Mouse (Mus musculus) CH12.LX (cell line): Measurements from ENCODE around the gene Cavin4. TPM values are rescaled to one million over a fixed set of nuclear protein-coding genes. Genes with fewer than 3 reads are reported as not detected.

ENCODE experiments used
- DNase-seq: peaks from one replicate; pipeline ENCODE4 v3.0.0-alpha.2; 2013; ENCODE audit errors: extremely low read depth
- H3K27ac ChIP-seq: 2 replicates; pipeline ENCODE4 v1.5.1; 2012; ENCODE audit warnings: low read depth, mild to moderate bottlenecking, control low read depth, moderate library complexity; ENCODE audit not compliant: insufficient read depth
- H3K27me3 ChIP-seq: replicated peaks from 2 replicates; pipeline ENCODE3; 2012; ENCODE audit warnings: inconsistent platforms
- H3K36me3 ChIP-seq, 2 experiments: replicated peaks in 1 of 2; 2 replicates each; pipeline versions ENCODE3 to v1.6.1; 2012; ENCODE audit warnings: inconsistent platforms in 1 of 2, low read length in 1 of 2, mild to moderate bottlenecking in 1 of 2, mixed read lengths in 1 of 2, moderate library complexity in 1 of 2; ENCODE audit not compliant: control insufficient read depth in 1 of 2, insufficient read depth in 1 of 2
- H3K4me1 ChIP-seq, 2 experiments: 2 replicates each; pipeline ENCODE4 v1.6.1; 2012; ENCODE audit warnings: inconsistent platforms in 1 of 2, moderate library complexity in 1 of 2; ENCODE audit not compliant: insufficient read depth in 2 of 2, control insufficient read depth in 1 of 2
- H3K4me2 ChIP-seq: 2 replicates; pipeline ENCODE4 v1.6.1; 2012; ENCODE audit warnings: low read depth, mild to moderate bottlenecking, control low read depth; ENCODE audit not compliant: poor library complexity, insufficient read depth, severe bottlenecking
- H3K4me3 ChIP-seq, 3 experiments: fragments of 150-350 bp in 1 of 3; sonication (generic) in 1 of 3; replicated peaks in 1 of 3; 2 replicates each; pipeline versions ENCODE3 to v1.5.1; 2011 to 2012; ENCODE audit warnings: low read depth in 2 of 3, low read length in 2 of 3, mild to moderate bottlenecking in 2 of 3, moderate library complexity in 2 of 3, control low read depth in 1 of 3, improper control_type of control experiment in 1 of 3, inconsistent platforms in 1 of 3, mixed read lengths in 1 of 3; ENCODE audit not compliant: poor library complexity in 1 of 3
- H3K79me2 ChIP-seq: replicated peaks from 2 replicates; pipeline ENCODE4 v1.6.1; 2012; ENCODE audit warnings: mild to moderate bottlenecking, moderate library complexity; ENCODE audit not compliant: control insufficient read depth, poor library complexity, insufficient read depth, severe bottlenecking; ENCODE audit errors: extremely low read depth
- H3K9ac ChIP-seq: 2 replicates; pipeline ENCODE4 v1.6.1; 2012; ENCODE audit warnings: low read depth, mild to moderate bottlenecking, control low read depth, moderate library complexity; ENCODE audit not compliant: insufficient read depth
- H3K9me3 ChIP-seq: replicated peaks from 2 replicates; pipeline ENCODE3; 2012; ENCODE audit warnings: low read length, inconsistent platforms, mixed read lengths
- BHLHE40 ChIP-seq: IDR thresholded peaks from 2 replicates; pipeline ENCODE4 v1.6.1; 2011; ENCODE audit warnings: mild to moderate bottlenecking, low read depth, low read length, improper control_type of control experiment
- CHD1 ChIP-seq: IDR thresholded peaks from 2 replicates; pipeline ENCODE4 v1.6.1; 2012; ENCODE audit warnings: low read depth, low read length, improper control_type of control experiment, inconsistent platforms
- CTCF ChIP-seq, 2 experiments: IDR thresholded peaks in 1 of 2; conservative IDR thresholded peaks in 1 of 2; 2 replicates each; pipeline ENCODE4 v1.5.1; 2011 to 2012; ENCODE audit warnings: low read depth in 2 of 2, low read length in 2 of 2, improper control_type of control experiment in 1 of 2, inconsistent platforms in 1 of 2, mild to moderate bottlenecking in 1 of 2, moderate library complexity in 1 of 2
- E2F4 ChIP-seq: IDR thresholded peaks from 2 replicates; pipeline ENCODE4 v1.6.1; 2011; ENCODE audit warnings: low read depth, low read length, improper control_type of control experiment; ENCODE audit not compliant: insufficient replicate concordance
- ELF1 ChIP-seq: IDR thresholded peaks from 2 replicates; pipeline ENCODE4 v1.6.1; 2014; ENCODE audit warnings: low read depth, mild to moderate bottlenecking, inconsistent platforms, low read length, improper control_type of control experiment
- EP300 ChIP-seq: IDR thresholded peaks from 2 replicates; pipeline ENCODE4 v1.6.1; 2011; ENCODE audit warnings: low read length, improper control_type of control experiment
- ETS1 ChIP-seq: conservative IDR thresholded peaks from 2 replicates; pipeline ENCODE4 v1.6.1; 2012; ENCODE audit warnings: low read depth, mild to moderate bottlenecking, inconsistent platforms, low read length, improper control_type of control experiment, moderate library complexity
- GABPA ChIP-seq: IDR thresholded peaks from 2 replicates; pipeline ENCODE4 v1.6.1; 2012; ENCODE audit warnings: low read depth, low read length, improper control_type of control experiment, inconsistent platforms; ENCODE audit not compliant: insufficient replicate concordance
- HCFC1 ChIP-seq: IDR thresholded peaks from 2 replicates; pipeline ENCODE4 v1.6.1; 2012; ENCODE audit warnings: low read depth, mild to moderate bottlenecking, inconsistent platforms, low read length, improper control_type of control experiment
- JUN ChIP-seq: IDR thresholded peaks from 2 replicates; pipeline ENCODE4 v1.6.1; 2011; ENCODE audit warnings: low read depth, mild to moderate bottlenecking, low read length, improper control_type of control experiment, moderate library complexity; ENCODE audit not compliant: insufficient read depth
- KAT2A ChIP-seq: IDR thresholded peaks from 2 replicates; pipeline ENCODE4 v1.6.1; 2012; ENCODE audit warnings: low read length, improper control_type of control experiment, inconsistent platforms; ENCODE audit not compliant: insufficient replicate concordance
- MAFK ChIP-seq: IDR thresholded peaks from 2 replicates; pipeline ENCODE4 v1.6.1; 2011; ENCODE audit warnings: low read length, improper control_type of control experiment; ENCODE audit not compliant: insufficient replicate concordance
- MAX ChIP-seq: IDR thresholded peaks from 2 replicates; pipeline ENCODE4 v1.6.1; 2011; ENCODE audit warnings: low read length, improper control_type of control experiment
- MAZ ChIP-seq: IDR thresholded peaks from 2 replicates; pipeline ENCODE4 v1.6.1; 2012; ENCODE audit warnings: low read depth, mild to moderate bottlenecking, inconsistent platforms, low read length, improper control_type of control experiment, moderate library complexity
- MEF2A ChIP-seq: IDR thresholded peaks from 2 replicates; pipeline ENCODE4 v1.6.1; 2014; ENCODE audit warnings: low read depth, mild to moderate bottlenecking, inconsistent platforms, low read length, improper control_type of control experiment, borderline replicate concordance
- MXI1 ChIP-seq: IDR thresholded peaks from 2 replicates; pipeline ENCODE4 v1.6.1; 2011; ENCODE audit warnings: mild to moderate bottlenecking, low read depth, low read length, improper control_type of control experiment
- MYC ChIP-seq: IDR thresholded peaks from 2 replicates; pipeline ENCODE4 v1.6.1; 2011; ENCODE audit warnings: low read depth, mild to moderate bottlenecking, improper control_type of control experiment, low read length
- NELFE ChIP-seq: IDR thresholded peaks from 2 replicates; pipeline ENCODE4 v1.6.1; 2011; ENCODE audit warnings: low read depth, low read length, improper control_type of control experiment
- NRF1 ChIP-seq: IDR thresholded peaks from 2 replicates; pipeline ENCODE4 v1.6.1; 2014; ENCODE audit warnings: low read depth, mild to moderate bottlenecking, inconsistent platforms, low read length, improper control_type of control experiment, moderate library complexity
- PAX5 ChIP-seq: IDR thresholded peaks from 2 replicates; pipeline ENCODE4 v1.6.1; 2012; ENCODE audit warnings: low read length, inconsistent platforms, mixed read lengths
- POLR2A ChIP-seq: IDR thresholded peaks from 2 replicates; pipeline ENCODE4 v1.6.1; 2011; ENCODE audit warnings: low read depth, mild to moderate bottlenecking, improper control_type of control experiment, low read length
- POLR2AphosphoS2 ChIP-seq: IDR thresholded peaks from 2 replicates; pipeline ENCODE4 v1.6.1; 2011; ENCODE audit warnings: low read depth, low read length, improper control_type of control experiment
- RAD21 ChIP-seq: IDR thresholded peaks from 2 replicates; pipeline ENCODE4 v1.6.1; 2011; ENCODE audit warnings: low read depth, mild to moderate bottlenecking, low read length, improper control_type of control experiment, moderate library complexity
- SIN3A ChIP-seq: IDR thresholded peaks from 2 replicates; pipeline ENCODE4 v1.6.1; 2012; ENCODE audit warnings: low read length, improper control_type of control experiment, inconsistent platforms
- SMC3 ChIP-seq: IDR thresholded peaks from 2 replicates; pipeline ENCODE4 v1.6.1; 2011; ENCODE audit warnings: low read depth, low read length, improper control_type of control experiment
- TBP ChIP-seq: conservative IDR thresholded peaks from 2 replicates; pipeline ENCODE4 v1.6.1; 2011; ENCODE audit warnings: low read depth, low read length, improper control_type of control experiment
- TCF12 ChIP-seq: IDR thresholded peaks from 2 replicates; pipeline ENCODE4 v1.6.1; 2014; ENCODE audit warnings: low read depth, mild to moderate bottlenecking, inconsistent platforms, low read length, improper control_type of control experiment
- UBTF ChIP-seq: IDR thresholded peaks from 2 replicates; pipeline ENCODE4 v1.6.1; 2012; ENCODE audit warnings: low read depth, mild to moderate bottlenecking, inconsistent platforms, low read length, improper control_type of control experiment, moderate library complexity
- USF1 ChIP-seq: IDR thresholded peaks from 2 replicates; pipeline ENCODE4 v1.6.1; 2014; ENCODE audit warnings: low read depth, mild to moderate bottlenecking, inconsistent platforms, low read length, improper control_type of control experiment
- USF2 ChIP-seq: conservative IDR thresholded peaks from 2 replicates; pipeline ENCODE4 v1.6.1; 2011; ENCODE audit warnings: low read depth, low read length, improper control_type of control experiment
- ZC3H11A ChIP-seq: IDR thresholded peaks from 2 replicates; pipeline ENCODE4 v1.6.1; 2012; ENCODE audit warnings: low read depth, mild to moderate bottlenecking, inconsistent platforms, low read length, improper control_type of control experiment
- ZMIZ1 ChIP-seq: IDR thresholded peaks from 2 replicates; pipeline ENCODE4 v1.6.1; 2012; ENCODE audit warnings: low read depth, mild to moderate bottlenecking, inconsistent platforms, low read length, improper control_type of control experiment
- ZNF384 ChIP-seq: IDR thresholded peaks from 2 replicates; pipeline ENCODE4 v1.6.1; 2012; ENCODE audit warnings: low read depth, low read length, improper control_type of control experiment, inconsistent platforms
- dilution Hi-C: fragments of 300-500 bp; cut with MboI; formaldehyde crosslinking; loops from 2 replicates; pipeline ENCODE4 v1.14.3; 2020; ENCODE audit warnings: low sequenced_read_pairs; ENCODE audit not compliant: extremely low pct_unique_long_range_greater_than_20kb, extremely low pct_ligation_motif_present
- in situ Hi-C: fragments of 300-500 bp; cut with MboI; formaldehyde crosslinking; loops from 3 replicates; pipeline ENCODE4 v1.14.3; 2019; ENCODE audit warnings: low sequenced_read_pairs, low pct_ligation_motif_present, low pct_unique_long_range_greater_than_20kb, mixed read lengths
- polyA plus RNA-seq: library from polyadenylated mRNA; unstranded; fragments of >175 nt; gene quantifications from 2 replicates; pipeline ENCODE4 v1.2.1, GENCODE M21; 2012; ENCODE audit warnings: low read depth; ENCODE audit not compliant: insufficient read length
- total RNA-seq, 2 experiments: library from RNA; depleted of rRNA; stranded (reverse); fragments of 300-350 nt in 1 of 2; fragments of >200 nt in 1 of 2; gene quantifications; 2 replicates each; pipeline ENCODE4 v1.2.3; 2012 to 2014

The Cavin4 gene
- total and polyA plus RNA-seq, 3 experiments, result 0.13 to 0.26 (median 0.24) TPM

GRCm38 (mm10) chr4:48633529-48633928, 29.8 kb upstream of the Cavin4 start:
- TF ChIP-seq E2F4, result no peak
- TF ChIP-seq POLR2AphosphoS2, result no peak
- no peak for TF ChIP-seq CTCF (conservative IDR thresholded peaks at IDR 0.05 in 1 of 2, IDR thresholded peaks at IDR 0.05 in 1 of 2; ENCODE audit: low read depth in 2 of 2, low read length in 2 of 2)
- TF ChIP-seq EP300, result no peak
- no peak for TF ChIP-seq PAX5
- TF ChIP-seq TBP, result no peak
- no peak for TF ChIP-seq MAX
- no peak for TF ChIP-seq TCF12
- no peak for TF ChIP-seq ZMIZ1
- no peak for TF ChIP-seq RAD21
- no peak for TF ChIP-seq ZC3H11A
- TF ChIP-seq ETS1, result no peak
- TF ChIP-seq MEF2A, result no peak
- TF ChIP-seq USF2, result no peak
- no peak for TF ChIP-seq SIN3A
- no peak for TF ChIP-seq SMC3
- TF ChIP-seq NELFE, result no peak
- TF ChIP-seq USF1, result no peak
- TF ChIP-seq CHD1, result no peak
- TF ChIP-seq MXI1, result no peak
- no peak overlapping the region for H3K9ac ChIP-seq
- in situ Hi-C loops (no loop called here), dilution Hi-C loops (no loop called here)
- no peaks in the 10 kb centered on the region for H3K27me3 ChIP-seq
- no peak overlapping the region for H3K4me3 ChIP-seq
- no peak overlapping the region for H3K27ac ChIP-seq
- H3K9me3 ChIP-seq, result no peaks in the 10 kb centered on the region
- H3K36me3 ChIP-seq, result peaks cover 0 to 33% of the 10 kb centered on the region in 2 experiments
- no peaks in the 10 kb centered on the region for H3K79me2 ChIP-seq
- no peaks in the 10 kb centered on the region for H3K4me1 ChIP-seq
- no peak overlapping the region for H3K4me2 ChIP-seq
- DNase-seq, result no peak

GRCm38 (mm10) chr4:48634058-48634457, 29.3 kb upstream of the Cavin4 start:
- H3K4me3 ChIP-seq, result no peak overlapping the region
- in situ Hi-C loops, result no loop called here
- no peaks in the 10 kb centered on the region for H3K9me3 ChIP-seq
- H3K4me1 ChIP-seq, result no peaks in the 10 kb centered on the region
- H3K27ac ChIP-seq, result no peak overlapping the region
- H3K9ac ChIP-seq, result no peak overlapping the region
- H3K36me3 ChIP-seq, result peaks cover 0 to 36% of the 10 kb centered on the region in 2 experiments
- H3K79me2 ChIP-seq, result no peaks in the 10 kb centered on the region
- dilution Hi-C loops, result no loop called here
- DNase-seq, result peak; percentile 62
- H3K4me2 ChIP-seq, result no peak overlapping the region
- no peaks in the 10 kb centered on the region for H3K27me3 ChIP-seq
- TF ChIP-seq POLR2A (no peak), CHD1 (no peak), CTCF (conservative IDR thresholded peaks at IDR 0.05 in 1 of 2, IDR thresholded peaks at IDR 0.05 in 1 of 2; ENCODE audit: low read depth in 2 of 2, low read length in 2 of 2) (peak; percentile 85 to 89), POLR2AphosphoS2 (no peak), MAFK (no peak), MAZ (no peak), JUN (no peak), NRF1 (no peak), ZNF384 (no peak), ZC3H11A (no peak), SIN3A (no peak), KAT2A (peak; percentile 83), HCFC1 (no peak), E2F4 (no peak), RAD21 (peak; percentile 26), GABPA (no peak), UBTF (no peak), ELF1 (no peak), ZMIZ1 (no peak), MEF2A (no peak), MYC (peak; percentile 39; the same call in 1 of the 2 replicates), NELFE (no peak), SMC3 (peak; percentile 54), BHLHE40 (no peak)
